1 mouse cellular context compared by ENCODE assay signal in the genomic region with DNA sequence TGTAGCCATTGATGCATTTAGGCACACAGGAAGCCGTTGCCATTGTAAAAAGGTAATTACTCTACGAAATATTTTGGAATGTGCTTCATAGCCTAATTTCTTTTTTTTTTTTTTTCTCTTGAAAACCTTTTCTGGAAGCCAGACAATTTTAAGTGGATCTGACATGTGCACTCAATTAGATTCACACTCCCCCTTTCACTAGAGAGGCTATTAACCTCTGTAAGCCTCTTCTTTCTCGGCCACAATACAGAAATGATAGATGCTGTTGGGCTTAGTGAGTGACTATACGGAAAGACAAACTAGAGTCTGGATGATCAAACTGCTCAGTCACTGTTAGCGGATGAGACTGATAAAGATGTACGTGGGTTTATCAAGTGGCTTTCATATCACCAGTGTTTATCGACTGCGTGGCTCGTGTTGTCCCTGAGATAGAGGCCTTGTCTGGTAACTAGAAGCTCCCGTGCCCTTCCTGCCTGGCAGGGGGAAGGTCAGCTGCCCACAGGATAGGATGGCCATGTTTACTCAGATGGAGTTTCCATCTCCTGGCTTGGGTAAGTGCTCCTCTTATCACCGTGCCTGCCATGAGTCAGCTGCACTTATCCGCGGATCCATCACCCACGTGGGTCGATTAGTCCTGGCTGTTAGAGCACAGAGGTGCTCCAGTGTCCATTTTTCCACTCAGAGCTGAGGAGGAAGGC.
TF ChIP-seq lines count a peak whose summit lies in the region.

No protein-coding gene starts in this region.

TF ChIP-seq in MEL, 35 proteins besides CTCF, POLR2A, EP300 and RAD21 (continued from another document):
- TF ChIP-seq TBP (IDR thresholded peaks at IDR 0.05; ENCODE audit: low read depth, low read length): no peak
- no peak for TF ChIP-seq MAZ (IDR thresholded peaks at IDR 0.05; ENCODE audit: low read depth, low read length)
- 0 out of 2 replicates have a peak, but pooled peaks have one; percentile 43 for TF ChIP-seq POLR2AphosphoS2 (IDR thresholded peaks at IDR 0.05; ENCODE audit: low read length)
- TF ChIP-seq BHLHE40 (IDR thresholded peaks at IDR 0.05; ENCODE audit: borderline replicate concordance, low read depth, low read length): peak; percentile 76
- TF ChIP-seq UBTF (IDR thresholded peaks at IDR 0.05; ENCODE audit: borderline replicate concordance, insufficient read depth, low read depth, low read length): no peak
- peak; percentile 43 for TF ChIP-seq MAX (IDR thresholded peaks at IDR 0.05; ENCODE audit: low read length)
- TF ChIP-seq POLR2AphosphoS5 (IDR thresholded peaks at IDR 0.05; ENCODE audit: borderline replicate concordance, low read depth, low read length): no peak
- TF ChIP-seq USF1 (IDR thresholded peaks at IDR 0.05; ENCODE audit: low read depth, low read length): peak; percentile 66
- peak; percentile 27; the same call in 1 of the 2 replicates for TF ChIP-seq ZNF384 (IDR thresholded peaks at IDR 0.05; ENCODE audit: low read depth, low read length)
- no peak for TF ChIP-seq NELFE (IDR thresholded peaks at IDR 0.05; ENCODE audit: low read depth, low read length)
- peak; percentile 56 for TF ChIP-seq ETS1 (IDR thresholded peaks at IDR 0.05; ENCODE audit: low read depth, low read length)
- no peak for TF ChIP-seq ELF1 (IDR thresholded peaks at IDR 0.05; ENCODE audit: low read depth, low read length)
- no peak for TF ChIP-seq SMC3 (IDR thresholded peaks at IDR 0.05; ENCODE audit: low read depth, low read length)
- TF ChIP-seq CHD2 (IDR thresholded peaks at IDR 0.05; ENCODE audit: low read length): no peak
- 0 out of 2 replicates have a peak, but pooled peaks have one; percentile 33 for TF ChIP-seq ZMIZ1 (IDR thresholded peaks at IDR 0.05; ENCODE audit: low read depth, low read length)
- 0 out of 2 replicates have a peak, but pooled peaks have one; percentile 11 for TF ChIP-seq HCFC1 (IDR thresholded peaks at IDR 0.05; ENCODE audit: low read depth, low read length)
- peak; percentile 83 for TF ChIP-seq TCF12 (IDR thresholded peaks at IDR 0.05; ENCODE audit: low read depth, low read length)
- TF ChIP-seq USF2 (IDR thresholded peaks at IDR 0.05; ENCODE audit: borderline replicate concordance in 1 of 2, insufficient read depth in 1 of 2, low read depth in 1 of 2, low read length in 2 of 2): no peak
- no peak; the same call in 1 of the 2 replicates for TF ChIP-seq MAFK (IDR thresholded peaks at IDR 0.05; ENCODE audit: borderline replicate concordance, low read depth, low read length)
- no peak for TF ChIP-seq ZC3H11A (IDR thresholded peaks at IDR 0.05; ENCODE audit: low read depth, low read length)
